Comparison of ENCODE assay signal across 15 mouse cellular contexts in the genomic region with DNA sequence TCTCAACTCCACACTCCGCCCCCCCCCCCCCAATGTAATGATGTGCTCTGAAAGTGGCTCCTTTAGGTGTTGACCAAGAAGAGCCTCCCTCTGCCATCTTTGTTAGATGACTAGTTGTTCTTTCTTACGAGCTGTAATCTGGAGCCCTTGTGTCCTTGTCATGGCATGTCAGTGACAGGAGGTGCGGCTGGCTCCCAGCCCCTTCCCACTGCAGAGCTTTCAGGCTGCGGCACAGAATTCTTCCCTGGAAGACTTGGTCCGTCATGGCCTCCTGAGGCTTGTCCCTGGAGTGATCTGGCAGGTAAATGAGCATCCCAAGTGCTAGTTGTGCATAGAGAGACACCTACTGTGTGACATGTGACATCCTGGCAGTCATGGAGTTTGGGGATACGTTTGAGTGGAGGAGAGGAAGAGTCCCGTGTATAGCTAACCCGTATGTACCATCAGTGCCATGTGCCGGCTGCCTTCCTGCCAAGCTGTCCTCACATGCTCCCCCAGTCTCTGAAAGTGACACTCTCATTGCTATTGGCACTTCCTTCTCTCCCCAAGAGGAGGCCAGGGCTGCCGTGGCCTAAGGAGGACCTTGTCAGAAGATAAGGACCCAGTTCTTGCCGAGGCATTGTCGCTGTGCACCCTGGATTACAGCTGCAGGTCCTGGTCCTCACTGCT. TPM values are rescaled to one million over a fixed set of nuclear protein-coding genes. Genes with fewer than 3 reads are reported as not detected.
DNase-seq lines count a peak whose midpoint lies in the region; ATAC-seq lines count a peak whose summit lies in the region.
"Had no signal": no experiment of that assay in that cellular context is flagged by ENCODE, and none has a peak within 500 bp of the region (broad histone marks: within the 10 kb centered on the region; RNA-seq: fewer than 3 reads in every experiment).

No protein-coding gene starts in this region.

- peaks cover 74% of the 10 kb centered on the region for H3K4me1 ChIP-seq in heart, embryonic 10.5 days
- peaks cover 58% of the 10 kb centered on the region for H3K4me1 ChIP-seq in heart, embryonic 15.5 days (replicated peaks)

- intact Hi-C loops in left cerebral cortex, postnatal 4 days (cut with DNase I) = loop anchor here (10.0 kb wide), 1 partner anchor 64 kb away; no protein-coding TSS in a partner anchor

- H3K4me3 ChIP-seq in heart, embryonic 10.5 days = no peak overlapping the region
- no peak overlapping the region for H3K4me3 ChIP-seq in heart, embryonic 15.5 days
- H3K4me3 ChIP-seq: limb, embryonic 12.5 days; midbrain, embryonic 10.5 days had no signal

- peak; percentile 67 to 68 for DNase-seq in cerebellum, postnatal 14 days
- no peak for DNase-seq in cerebellum, adult 8-10 months
- DNase-seq in heart, embryonic 10.5 days (ENCODE audit: low spot score) = no peak
- no peak for DNase-seq in heart, postnatal 4 days
- DNase-seq in brain, adult 2 months (ENCODE audit: low read depth, low spot score) = peak; percentile 81
- DNase-seq in MN1 (ENCODE audit: low spot score) = no peak
- no peak for DNase-seq in left cerebral cortex, postnatal 4 days
- DNase-seq: B cell, adult 2 months; kidney, adult 18-20 months; lung, embryonic 14.5 days; thymus, postnatal 36 days had no signal

- peak overlapping the region; percentile 37 for H3K27ac ChIP-seq in heart, embryonic 10.5 days
- H3K27ac ChIP-seq in heart, embryonic 15.5 days = peak overlapping the region; percentile 7; the same call in 1 of the 2 replicates
- H3K27ac ChIP-seq: midbrain, embryonic 10.5 days had no signal

- H3K36me3 ChIP-seq in heart, embryonic 10.5 days = peaks cover 28% of the 10 kb centered on the region
- peaks cover 21% of the 10 kb centered on the region; the same call in 1 of the 2 replicates for H3K36me3 ChIP-seq in heart, embryonic 15.5 days

- H3K27me3 ChIP-seq in heart, embryonic 10.5 days (ENCODE audit: insufficient read depth, poor library complexity, severe bottlenecking) = no peaks in the 10 kb centered on the region
- H3K27me3 ChIP-seq in heart, embryonic 15.5 days = no peaks in the 10 kb centered on the region
- H3K27me3 ChIP-seq: limb, embryonic 12.5 days had no signal

- no peaks in the 10 kb centered on the region for H3K9me3 ChIP-seq in heart, embryonic 10.5 days
- H3K9me3 ChIP-seq in heart, embryonic 15.5 days (replicated peaks) = no peaks in the 10 kb centered on the region
- H3K9me3 ChIP-seq: limb, embryonic 12.5 days; midbrain, embryonic 10.5 days had no signal

- WGBS in heart, embryonic 10.5 days = 48% methylated on average over 12 of the region's 12 CpGs
- 50% methylated on average over 12 of the region's 12 CpGs for WGBS in heart, embryonic 15.5 days

- H3K4me2 ChIP-seq in heart, embryonic 15.5 days = no peak overlapping the region
- H3K4me2 ChIP-seq: limb, embryonic 12.5 days; lung, embryonic 14.5 days had no signal

- no peak for ATAC-seq in heart, embryonic 15.5 days (replicated peaks; ENCODE audit: insufficient number of reproducible peaks, insufficient read depth, low FRiP score, low read depth)
- ATAC-seq: activated CD4-positive, CD25-positive, alpha-beta regulatory T cell, adult 4 months had no signal

- no peak overlapping the region for H3K9ac ChIP-seq in heart, embryonic 15.5 days
- H3K9ac ChIP-seq: limb, embryonic 12.5 days; lung, embryonic 14.5 days had no signal

RNA-seq across cellular contexts. Expression of gene Sec14l1, which starts 24.0 kb away (rescaled TPM):
- polyA plus RNA-seq in heart, embryonic 10.5 days (2016; fragmentation: Nextera tagmentation; extraction: Ambion mirVana) = 46.2 and 56.0 TPM in 2 replicates
- 10 to 100 TPM; 78.4 to 81.7 TPM for total RNA-seq in heart, postnatal 4 days (2021)
- 42.1 and 48.8 TPM in 2 replicates for polyA plus RNA-seq in heart, embryonic 15.5 days (2015; fragmentation: Nextera tagmentation; extraction: Ambion mirVana)
- 100 to 1,000 TPM; 127 to 130 TPM for total RNA-seq in left cerebral cortex, postnatal 4 days (2021)

Comparison
In these comparisons a context has a peak if more than half of its experiments do, and no peak if none do; other contexts are left out.
1. DNase-seq: peak in cerebellum, postnatal 14 days (2 of 2) and brain, adult 2 months (single experiment); none in cerebellum, adult 8-10 months (single experiment), heart, embryonic 10.5 days (single experiment), heart, postnatal 4 days (single experiment), MN1 (single experiment) and left cerebral cortex, postnatal 4 days (single experiment).